In genomic region chr6:94596761-94597485, GRCm38 (mm10) we compare ENCODE assay signal across 9 mouse cellular contexts.
A peak's percentile ranks its signal among the peaks of the same experiment; 100 is the strongest.
DNase-seq lines count a peak whose midpoint lies in the region; ATAC-seq and TF ChIP-seq lines count a peak whose summit lies in the region.
"Had no signal": no experiment of that assay in that cellular context is flagged by ENCODE, and none has a peak within 500 bp of the region (broad histone marks: within the 10 kb centered on the region; RNA-seq: fewer than 3 reads in every experiment).

No protein-coding gene starts in this region.

- WGBS in kidney, postnatal 0 days = 76% methylated on average over 10 of the region's 10 CpGs
- 69% methylated on average over 10 of the region's 10 CpGs for WGBS in kidney, adult 2 months
- 66% methylated on average over 10 of the region's 10 CpGs for WGBS in intestine, embryonic 15.5 days

- H3K9ac ChIP-seq in kidney, postnatal 0 days (ENCODE audit: low read depth, low read length) = no peak overlapping the region
- no peak overlapping the region for H3K9ac ChIP-seq in intestine, embryonic 15.5 days

- no peak overlapping the region for H3K4me2 ChIP-seq in kidney, postnatal 0 days (ENCODE audit: low read length)
- no peak overlapping the region for H3K4me2 ChIP-seq in intestine, embryonic 15.5 days (replicated peaks)

- ATAC-seq in CD4-positive, CD25-positive, alpha-beta regulatory T cell, adult 4 months = no peak
- no peak for ATAC-seq in kidney, postnatal 0 days (replicated peaks; ENCODE audit: low FRiP score, low read depth)
- ATAC-seq in intestine, embryonic 15.5 days = no peak

- peaks cover 5% of the 10 kb centered on the region for H3K4me1 ChIP-seq in kidney, postnatal 0 days (replicated peaks; ENCODE audit: insufficient read depth, low read length)
- H3K4me1 ChIP-seq in kidney, adult 2 months (ENCODE audit: control insufficient read depth, insufficient read depth, low read length) = peaks cover 13% of the 10 kb centered on the region; the same call in 1 of the 2 replicates
- H3K4me1 ChIP-seq in intestine, embryonic 15.5 days (replicated peaks) = no peaks in the 10 kb centered on the region; the same call in 1 of the 2 replicates

- no peak overlapping the region for H3K27ac ChIP-seq in kidney, postnatal 0 days
- H3K27ac ChIP-seq in kidney, adult 2 months (ENCODE audit: insufficient read depth, low read depth, low read length) = no peak overlapping the region
- no peak overlapping the region for H3K27ac ChIP-seq in intestine, embryonic 15.5 days

- no peaks in the 10 kb centered on the region for H3K36me3 ChIP-seq in kidney, postnatal 0 days (ENCODE audit: insufficient read depth, low read length)
- no peaks in the 10 kb centered on the region for H3K36me3 ChIP-seq in kidney, adult 2 months (ENCODE audit: control insufficient read depth, insufficient read depth, low read length)
- no peaks in the 10 kb centered on the region for H3K36me3 ChIP-seq in intestine, embryonic 15.5 days

- DNase-seq in CD4-positive, CD25-positive, alpha-beta regulatory T cell, adult 2 months (ENCODE audit: low read depth, low spot score) = peak; percentile 70
- DNase-seq in kidney, postnatal 0 days (ENCODE audit: low spot score) = no peak
- no peak for DNase-seq in kidney, adult 2 months
- DNase-seq in urinary bladder, adult 2 months (ENCODE audit: low spot score) = peak; percentile 14
- no peak for DNase-seq in urinary bladder, postnatal 25 days (ENCODE audit: low spot score)
- peak; percentile 76 for DNase-seq in thymus, postnatal 4 days

- no peak overlapping the region for H3K4me3 ChIP-seq in kidney, postnatal 0 days (replicated peaks; ENCODE audit: low read depth, low read length)
- no peak overlapping the region for H3K4me3 ChIP-seq in kidney, adult 2 months (ENCODE audit: insufficient read depth, low read depth, low read length)
- H3K4me3 ChIP-seq in intestine, embryonic 15.5 days (replicated peaks) = no peak overlapping the region
- H3K4me3 ChIP-seq: erythroblast, embryonic 14.5 days had no signal

- peak; percentile 49 for TF ChIP-seq CTCF in kidney, postnatal 0 days (IDR thresholded peaks at IDR 0.05; ENCODE audit: low read depth)
- TF ChIP-seq CTCF in kidney, adult 2 months (conservative IDR thresholded peaks at IDR 0.05; ENCODE audit: insufficient read depth, insufficient read length, low read depth, low read length) = no peak

- TF ChIP-seq POLR2A in kidney, adult 2 months (IDR thresholded peaks at IDR 0.05; ENCODE audit: low read depth, low read length) = no peak

- no peaks in the 10 kb centered on the region for H3K27me3 ChIP-seq in kidney, postnatal 0 days (ENCODE audit: insufficient read depth, low read length)
- no peaks in the 10 kb centered on the region for H3K27me3 ChIP-seq in kidney, adult 2 months (replicated peaks; ENCODE audit: control insufficient read depth, insufficient read depth, low read length)
- no peaks in the 10 kb centered on the region for H3K27me3 ChIP-seq in intestine, embryonic 15.5 days (replicated peaks)

- H3K9me3 ChIP-seq in kidney, postnatal 0 days (replicated peaks; ENCODE audit: low read length) = no peaks in the 10 kb centered on the region
- no peaks in the 10 kb centered on the region for H3K9me3 ChIP-seq in intestine, embryonic 15.5 days

Comparison
In these comparisons a context has a peak if more than half of its experiments do, and no peak if none do; other contexts are left out.
1. DNase-seq: peak in CD4-positive, CD25-positive, alpha-beta regulatory T cell, adult 2 months (single experiment), urinary bladder, adult 2 months (single experiment) and thymus, postnatal 4 days (single experiment); none in kidney, postnatal 0 days (single experiment), kidney, adult 2 months (single experiment) and urinary bladder, postnatal 25 days (single experiment).